Mouse (Mus musculus) thymus, adult 2 months (tissue): ENCODE data around the gene Atg16l2.

Experiments used
- CTCF ChIP-seq: fragments of 200-500 bp; IDR thresholded peaks from 2 replicates; pipeline ENCODE4 v1.5.1; 2012; ENCODE audit warnings: mild to moderate bottlenecking, control low read depth, low read length, moderate library complexity, borderline replicate concordance; ENCODE audit not compliant: control insufficient read depth, poor library complexity, insufficient read depth; ENCODE audit errors: extremely low read depth
- POLR2A ChIP-seq: fragments of 200-500 bp; IDR thresholded peaks from 2 replicates; pipeline ENCODE4 v1.6.1; 2012; ENCODE audit warnings: mild to moderate bottlenecking, low read length, control low read depth, moderate library complexity; ENCODE audit not compliant: control insufficient read depth, poor library complexity, insufficient read depth; ENCODE audit errors: extremely low read depth

DNA sequence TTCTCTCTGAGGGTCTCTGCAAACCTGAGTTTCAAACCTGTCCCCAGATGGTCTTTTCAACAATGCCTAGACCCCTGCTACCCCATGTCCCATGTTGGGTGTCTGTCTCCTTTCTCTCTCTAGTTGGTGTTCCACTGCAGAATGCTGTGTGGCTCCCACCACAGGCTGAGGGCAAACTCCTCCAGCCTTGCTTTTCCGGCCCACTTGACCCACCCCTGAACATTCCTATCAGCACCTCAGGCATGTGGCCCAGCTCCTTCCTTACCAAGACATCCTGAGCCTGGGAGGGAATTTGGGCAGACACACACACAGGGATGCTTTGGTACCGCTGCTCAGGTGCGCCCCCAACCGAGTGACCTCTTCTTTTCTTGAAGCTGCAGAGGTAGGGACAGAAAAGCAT is 8.4 kb downstream of the Atg16l2 start:
- TF ChIP-seq CTCF (no peak), POLR2A (no peak)
